Mouse (Mus musculus) heart, adult 2 months (tissue): ENCODE measurements at regions not wholly inside any gene's neighbourhood (a gene's known extent, or its start where the extent isn't known, plus 50 kb on each side); places are given as distances from the start of the nearest gene placed in this dataset.

Experiments used
- CTCF ChIP-seq: fragments of 200-600 bp; IDR thresholded peaks from 2 replicates; pipeline ENCODE4 v1.8.1; 2022; ENCODE audit warnings: antibody characterized with exemption, mild to moderate bottlenecking, moderate library complexity
- POLR2A ChIP-seq: fragments of 200-500 bp; IDR thresholded peaks from 2 replicates; pipeline ENCODE4 v1.6.1; 2011; ENCODE audit warnings: mild to moderate bottlenecking, low read depth, low read length, control low read depth; ENCODE audit not compliant: insufficient read depth

DNA sequence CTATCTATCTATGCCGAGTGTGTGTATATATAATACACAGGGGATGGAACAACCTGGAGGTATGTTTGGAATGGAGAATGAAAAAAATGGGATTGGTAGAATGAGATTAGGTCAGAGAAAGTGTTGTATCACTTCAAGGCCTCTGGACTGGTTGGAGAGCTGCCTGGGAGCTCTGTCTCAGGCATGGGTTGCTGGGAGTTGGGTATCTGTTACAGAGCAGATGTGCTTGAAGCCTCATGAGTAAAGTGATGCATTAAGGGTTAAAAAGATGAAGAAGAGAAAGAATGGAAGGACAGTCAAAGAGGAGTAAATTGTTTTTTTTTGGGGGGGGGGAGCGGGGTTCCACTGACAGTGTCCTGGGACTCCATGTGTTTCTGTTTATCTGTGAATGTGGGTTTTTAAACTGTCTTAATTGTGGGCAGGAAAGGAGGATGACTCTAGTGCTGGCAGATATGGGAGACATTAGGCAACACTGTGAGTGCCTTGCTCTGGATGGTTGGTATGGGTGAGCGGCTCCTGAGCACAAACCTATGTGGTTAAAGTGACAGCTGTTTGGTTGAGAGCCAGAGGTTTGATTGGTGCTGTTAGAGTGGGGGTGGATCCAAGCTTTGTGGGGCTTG, 611.8 kb upstream of the Fam160b2 start:
- TF ChIP-seq POLR2A: no peak
- no peak for TF ChIP-seq CTCF
